Mouse (Mus musculus): Measurements from ENCODE around the gene Fbxo47. TPM values are rescaled to one million over a fixed set of nuclear protein-coding genes. Genes with fewer than 3 reads are reported as not detected.

Fbxo47 gene
- polyA plus RNA-seq, 1 experiment from 2014 or later = 1.0 TPM

GRCm38 (mm10) chr11:97818571-97818970, 65.4 kb downstream of the Fbxo47 start:
- Histone ChIP-seq H3K4me2 (ENCODE audit: low read depth, severe bottlenecking) (no peak overlapping the region; the same call in 1 of the 2 replicates), H3K9ac (ENCODE audit: low read length) (peak overlapping the region; percentile 55)
- WGBS = 9% methylated on average over 4 of the region's 4 CpGs

GRCm38 (mm10) chr11:97818003-97818402, 66.0 kb downstream of the Fbxo47 start:
- DNase-seq (ENCODE audit: low spot score) (peak; percentile 36), ATAC-seq (ENCODE audit: insufficient number of reproducible peaks, low FRiP score, low TSS enrichment, low read depth) (no peak)
- Histone ChIP-seq H3K4me3 (ENCODE audit: low read depth, low read length) (no peak overlapping the region), H3K9ac (ENCODE audit: low read length) (peak overlapping the region; percentile 55; the same call in 1 of the 2 replicates), H3K36me3 (ENCODE audit: control insufficient read depth, insufficient read depth, low read length) (peaks cover 2% of the 10 kb centered on the region; the same call in 1 of the 2 replicates), H3K27me3 (ENCODE audit: control insufficient read depth, insufficient read depth, low read length) (no peaks in the 10 kb centered on the region), H3K9me3 (ENCODE audit: control insufficient read depth, low read length) (no peaks in the 10 kb centered on the region), H3K27ac (replicated peaks; ENCODE audit: low read depth, low read length) (peak overlapping the region; percentile 79), H3K4me1 (ENCODE audit: control insufficient read depth, insufficient read depth, low read length) (peaks cover 35% of the 10 kb centered on the region), H3K4me2 (ENCODE audit: low read depth, severe bottlenecking) (no peak overlapping the region; the same call in 1 of the 2 replicates)
- 39% methylated on average over 6 of the region's 6 CpGs for WGBS

More at GRCm38 (mm10) chr11:97818571-97818970, 65.4 kb downstream of the Fbxo47 start:
- Histone ChIP-seq H3K9me3 (ENCODE audit: control insufficient read depth, low read length) (no peaks in the 10 kb centered on the region), H3K4me1 (ENCODE audit: control insufficient read depth, insufficient read depth, low read length) (peaks cover 33% of the 10 kb centered on the region), H3K36me3 (ENCODE audit: control insufficient read depth, insufficient read depth, low read length) (peaks cover 5% of the 10 kb centered on the region; the same call in 1 of the 2 replicates), H3K27me3 (ENCODE audit: control insufficient read depth, insufficient read depth, low read length) (no peaks in the 10 kb centered on the region), H3K27ac (replicated peaks; ENCODE audit: low read depth, low read length) (peak overlapping the region; percentile 79), H3K4me3 (ENCODE audit: low read depth, low read length) (no peak overlapping the region)
- ATAC-seq (ENCODE audit: insufficient number of reproducible peaks, low FRiP score, low TSS enrichment, low read depth) (no peak), DNase-seq (ENCODE audit: low spot score) (peak; percentile 78)

GRCm38 (mm10) chr11:97817379-97817778, 66.6 kb downstream of the Fbxo47 start:
- Histone ChIP-seq H3K27ac (replicated peaks; ENCODE audit: low read depth, low read length) (peak overlapping the region; percentile 79), H3K4me3 (ENCODE audit: low read depth, low read length) (no peak overlapping the region), H3K9ac (ENCODE audit: low read length) (no peak overlapping the region), H3K27me3 (ENCODE audit: control insufficient read depth, insufficient read depth, low read length) (no peaks in the 10 kb centered on the region), H3K4me1 (ENCODE audit: control insufficient read depth, insufficient read depth, low read length) (peaks cover 41% of the 10 kb centered on the region), H3K36me3 (ENCODE audit: control insufficient read depth, insufficient read depth, low read length) (no peaks in the 10 kb centered on the region), H3K9me3 (ENCODE audit: control insufficient read depth, low read length) (no peaks in the 10 kb centered on the region), H3K4me2 (ENCODE audit: low read depth, severe bottlenecking) (no peak overlapping the region)
- WGBS = 37% methylated on average over 5 of the region's 5 CpGs
- DNase-seq (ENCODE audit: low spot score) (no peak), ATAC-seq (ENCODE audit: insufficient number of reproducible peaks, low FRiP score, low TSS enrichment, low read depth) (no peak)

GRCm38 (mm10) chr11:97816916-97817315, 67.0 kb downstream of the Fbxo47 start:
- WGBS = 35% methylated on average over 9 of the region's 9 CpGs
- Histone ChIP-seq H3K9me3 (ENCODE audit: control insufficient read depth, low read length) (no peaks in the 10 kb centered on the region), H3K9ac (ENCODE audit: low read length) (0 out of 2 replicates have a peak overlapping the region, but pooled peaks have one; percentile 12), H3K4me2 (ENCODE audit: low read depth, severe bottlenecking) (no peak overlapping the region), H3K36me3 (ENCODE audit: control insufficient read depth, insufficient read depth, low read length) (no peaks in the 10 kb centered on the region), H3K4me1 (ENCODE audit: control insufficient read depth, insufficient read depth, low read length) (peaks cover 45% of the 10 kb centered on the region), H3K27ac (replicated peaks; ENCODE audit: low read depth, low read length) (peak overlapping the region; percentile 79), H3K27me3 (ENCODE audit: control insufficient read depth, insufficient read depth, low read length) (no peaks in the 10 kb centered on the region), H3K4me3 (ENCODE audit: low read depth, low read length) (no peak overlapping the region)
- ATAC-seq (ENCODE audit: insufficient number of reproducible peaks, low FRiP score, low TSS enrichment, low read depth) (no peak), DNase-seq (ENCODE audit: low spot score) (no peak)

GRCm38 (mm10) chr11:97816176-97816575, 67.8 kb downstream of the Fbxo47 start:
- no peaks in the 10 kb centered on the region for H3K9me3 ChIP-seq (ENCODE audit: control insufficient read depth, low read length)
- no peak overlapping the region; the same call in 1 of the 2 replicates for H3K27ac ChIP-seq (replicated peaks; ENCODE audit: low read depth, low read length)
- H3K27me3 ChIP-seq (ENCODE audit: control insufficient read depth, insufficient read depth, low read length) = no peaks in the 10 kb centered on the region
- 72% methylated on average over 5 of the region's 5 CpGs for WGBS
- no peak overlapping the region for H3K9ac ChIP-seq (ENCODE audit: low read length)
- H3K4me1 ChIP-seq (ENCODE audit: control insufficient read depth, insufficient read depth, low read length) = peaks cover 51% of the 10 kb centered on the region
- no peak for ATAC-seq (ENCODE audit: insufficient number of reproducible peaks, low FRiP score, low TSS enrichment, low read depth)
- H3K36me3 ChIP-seq (ENCODE audit: control insufficient read depth, insufficient read depth, low read length) = no peaks in the 10 kb centered on the region
- no peak overlapping the region for H3K4me3 ChIP-seq (ENCODE audit: low read depth, low read length)
- DNase-seq (ENCODE audit: low spot score) = no peak
- no peak overlapping the region for H3K4me2 ChIP-seq (ENCODE audit: low read depth, severe bottlenecking)

- peaks cover 51% of the 10 kb centered on the region for H3K4me1 ChIP-seq (ENCODE audit: control insufficient read depth, insufficient read depth, low read length)
- H3K27ac ChIP-seq (replicated peaks; ENCODE audit: low read depth, low read length) = no peak overlapping the region; the same call in 1 of the 2 replicates
- H3K9ac ChIP-seq (ENCODE audit: low read length) = no peak overlapping the region
- 72% methylated on average over 11 of the region's 11 CpGs for WGBS
- H3K4me2 ChIP-seq (ENCODE audit: low read depth, severe bottlenecking) = no peak overlapping the region
- H3K27me3 ChIP-seq (ENCODE audit: control insufficient read depth, insufficient read depth, low read length) = no peaks in the 10 kb centered on the region
- H3K4me3 ChIP-seq (ENCODE audit: low read depth, low read length) = no peak overlapping the region
- no peak for ATAC-seq (ENCODE audit: insufficient number of reproducible peaks, low FRiP score, low TSS enrichment, low read depth)
- no peaks in the 10 kb centered on the region for H3K36me3 ChIP-seq (ENCODE audit: control insufficient read depth, insufficient read depth, low read length)
- DNase-seq (ENCODE audit: low spot score) = no peak
- no peaks in the 10 kb centered on the region for H3K9me3 ChIP-seq (ENCODE audit: control insufficient read depth, low read length)
Measured at GRCm38 (mm10) chr11:97815736-97816135, 68.2 kb downstream of the Fbxo47 start.

GRCm38 (mm10) chr11:97813746-97814515, 70.0 kb downstream of the Fbxo47 start:
- ATAC-seq (ENCODE audit: insufficient number of reproducible peaks, low FRiP score, low TSS enrichment, low read depth) = no peak
- no peaks in the 10 kb centered on the region for H3K27me3 ChIP-seq (ENCODE audit: control insufficient read depth, insufficient read depth, low read length)
- peaks cover 57% of the 10 kb centered on the region for H3K4me1 ChIP-seq (ENCODE audit: control insufficient read depth, insufficient read depth, low read length)
- H3K36me3 ChIP-seq (ENCODE audit: control insufficient read depth, insufficient read depth, low read length) = no peaks in the 10 kb centered on the region
- no peak for DNase-seq (ENCODE audit: low spot score)
- H3K9ac ChIP-seq (ENCODE audit: low read length) = no peak overlapping the region
- 90% methylated on average over 17 of the region's 17 CpGs for WGBS
- H3K4me2 ChIP-seq (ENCODE audit: low read depth, severe bottlenecking) = no peak overlapping the region
- H3K4me3 ChIP-seq (ENCODE audit: low read depth, low read length) = no peak overlapping the region
- no peaks in the 10 kb centered on the region for H3K9me3 ChIP-seq (ENCODE audit: control insufficient read depth, low read length)
- H3K27ac ChIP-seq (replicated peaks; ENCODE audit: low read depth, low read length) = no peak overlapping the region

- ATAC-seq (ENCODE audit: insufficient number of reproducible peaks, low FRiP score, low TSS enrichment, low read depth) (no peak), DNase-seq (ENCODE audit: low spot score) (no peak)
- H3K27me3 ChIP-seq (ENCODE audit: control insufficient read depth, insufficient read depth, low read length) = no peaks in the 10 kb centered on the region
- H3K9ac ChIP-seq (ENCODE audit: low read length) = peak overlapping the region; percentile 23; the same call in 1 of the 2 replicates
- H3K4me1 ChIP-seq (ENCODE audit: control insufficient read depth, insufficient read depth, low read length) = peaks cover 57% of the 10 kb centered on the region
- 67% methylated on average over 7 of the region's 7 CpGs for WGBS
- 0 out of 2 replicates have a peak overlapping the region, but pooled peaks have one; percentile 12 for H3K4me2 ChIP-seq (ENCODE audit: low read depth, severe bottlenecking)
- H3K4me3 ChIP-seq (ENCODE audit: low read depth, low read length) = no peak overlapping the region
- no peaks in the 10 kb centered on the region for H3K9me3 ChIP-seq (ENCODE audit: control insufficient read depth, low read length)
- no peak overlapping the region for H3K27ac ChIP-seq (replicated peaks; ENCODE audit: low read depth, low read length)
- H3K36me3 ChIP-seq (ENCODE audit: control insufficient read depth, insufficient read depth, low read length) = no peaks in the 10 kb centered on the region; the same call in 1 of the 2 replicates
Measured at GRCm38 (mm10) chr11:97813085-97813484, 70.9 kb downstream of the Fbxo47 start.

Measured in limb, embryonic 11.5 days (tissue).